In the genomic region with DNA sequence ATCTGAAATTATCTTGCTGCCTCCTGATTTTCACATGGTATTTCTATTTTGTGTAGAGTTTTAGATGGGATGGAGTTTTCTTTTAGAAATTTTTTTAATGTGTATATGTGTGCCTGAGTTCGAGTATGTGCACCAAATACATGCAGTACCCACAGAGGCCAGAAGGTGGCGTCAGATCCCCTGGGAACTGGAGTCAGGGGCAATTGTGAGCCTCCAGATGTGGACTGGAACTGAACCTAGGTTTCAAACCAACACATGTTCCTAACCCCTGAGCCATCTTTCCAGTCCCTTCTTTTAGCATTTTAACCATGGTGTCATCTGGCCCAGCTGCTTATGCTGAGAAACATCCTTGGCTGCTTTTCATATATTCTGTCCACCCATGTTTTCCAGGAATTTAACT, we compare ENCODE assay signal across 21 mouse cellular contexts.
DNase-seq lines count a peak whose midpoint lies in the region; ATAC-seq and TF ChIP-seq lines count a peak whose summit lies in the region.
"Had no signal": no experiment of that assay in that cellular context is flagged by ENCODE, and none has a peak within 500 bp of the region (broad histone marks: within the 10 kb centered on the region; RNA-seq: fewer than 3 reads in every experiment).

No protein-coding gene starts in this region.

- no peak overlapping the region for H3K27ac ChIP-seq in liver, adult 2 months (replicated peaks; ENCODE audit: insufficient read depth, low read depth, low read length)
- H3K27ac ChIP-seq in liver, embryonic 12.5 days = no peak overlapping the region
- H3K27ac ChIP-seq in ES-Bruce4 (ENCODE audit: insufficient read depth, low read length) = no peak overlapping the region
- H3K27ac ChIP-seq in MEL (ENCODE audit: control insufficient read depth, low read depth, low read length) = no peak overlapping the region
- no peak overlapping the region for H3K27ac ChIP-seq in small intestine, adult 2 months (ENCODE audit: insufficient read depth, low read depth, low read length)
- H3K27ac ChIP-seq: liver, embryonic 15.5 days; macrophage; midbrain, embryonic 13.5 days had no signal

- no peak for DNase-seq in liver, adult 2 months (ENCODE audit: extremely low read depth, low read depth, low spot score)
- no peak for DNase-seq in MEL (ENCODE audit: low read depth, low spot score)
- DNase-seq in urinary bladder, postnatal 4 days (ENCODE audit: low spot score in 2 of 2) = no peak
- DNase-seq: adrenal gland, adult 8-10 months; cerebellum, postnatal 14 days; gastrocnemius, postnatal 10 days; heart, postnatal 4 days; kidney, postnatal 14 days; right cerebral cortex, postnatal 14 days; thymus, adult 2 months had no signal

- no peaks in the 10 kb centered on the region for H3K4me1 ChIP-seq in liver, adult 2 months (ENCODE audit: control insufficient read depth, insufficient read depth, low read length)
- no peaks in the 10 kb centered on the region for H3K4me1 ChIP-seq in liver, embryonic 12.5 days
- H3K4me1 ChIP-seq in ES-Bruce4 (ENCODE audit: control insufficient read depth, insufficient read depth, low read length) (peaks cover 5% of the 10 kb centered on the region), MEL (ENCODE audit: control insufficient read depth in 1 of 2, insufficient read depth in 2 of 2, low read length in 2 of 2) (no peaks in the 10 kb centered on the region)
- H3K4me1 ChIP-seq in small intestine, adult 2 months (ENCODE audit: control insufficient read depth, insufficient read depth, insufficient read length, low read length) = no peaks in the 10 kb centered on the region
- H3K4me1 ChIP-seq: liver, embryonic 15.5 days; midbrain, embryonic 13.5 days had no signal

- TF ChIP-seq EP300 in ES-Bruce4 (IDR thresholded peaks at IDR 0.05; ENCODE audit: insufficient read depth, low read depth, low read length) (no peak), MEL (IDR thresholded peaks at IDR 0.05; ENCODE audit: low read depth in 1 of 2, low read length in 2 of 2) (no peak)

- no peak overlapping the region for H3K4me3 ChIP-seq in liver, adult 2 months (ENCODE audit: insufficient read depth, low read depth, low read length)
- H3K4me3 ChIP-seq in liver, embryonic 12.5 days = no peak overlapping the region
- H3K4me3 ChIP-seq in ES-Bruce4 (ENCODE audit: low read depth, low read length) (no peak overlapping the region), MEL (ENCODE audit: control insufficient read depth in 1 of 2, insufficient read depth in 1 of 2, low read depth in 2 of 2, low read length in 2 of 2) (no peak overlapping the region)
- H3K4me3 ChIP-seq in small intestine, adult 2 months (ENCODE audit: low read depth, low read length) = no peak overlapping the region
- H3K4me3 ChIP-seq: liver, embryonic 15.5 days; midbrain, embryonic 13.5 days had no signal

- ATAC-seq in liver, embryonic 12.5 days = no peak
- ATAC-seq in monocyte, adult 5-6 weeks (replicated peaks; ENCODE audit: insufficient number of reproducible peaks, low FRiP score, low TSS enrichment, poor library complexity, severe bottlenecking) = no peak
- ATAC-seq: CD4-positive, CD25-positive, alpha-beta regulatory T cell, adult 4 months; forebrain, embryonic 16.5 days; intestine, embryonic 16.5 days; midbrain, embryonic 13.5 days had no signal

- 66% methylated on average over 2 of the region's 2 CpGs for WGBS in liver, adult 2 months
- WGBS in liver, embryonic 12.5 days (ENCODE audit: insufficient replicate concordance) = 50% methylated on average over 2 of the region's 2 CpGs
- WGBS in small intestine, adult 2 months = 69% methylated on average over 2 of the region's 2 CpGs

- TF ChIP-seq RAD21 in MEL (IDR thresholded peaks at IDR 0.05; ENCODE audit: low read depth, low read length) = no peak; the same call in 1 of the 2 replicates

- H3K27me3 ChIP-seq in liver, adult 2 months (ENCODE audit: control insufficient read depth, insufficient read depth, low read length) = no peaks in the 10 kb centered on the region
- H3K27me3 ChIP-seq in liver, embryonic 12.5 days (replicated peaks) = no peaks in the 10 kb centered on the region
- H3K27me3 ChIP-seq in ES-Bruce4 (ENCODE audit: control insufficient read depth, insufficient read depth, low read length, poor library complexity, severe bottlenecking) = no peaks in the 10 kb centered on the region
- no peaks in the 10 kb centered on the region for H3K27me3 ChIP-seq in MEL (ENCODE audit: control insufficient read depth in 1 of 2, insufficient read depth in 2 of 2, low read length in 2 of 2)
- no peaks in the 10 kb centered on the region for H3K27me3 ChIP-seq in small intestine, adult 2 months (ENCODE audit: control insufficient read depth, insufficient read depth, low read length)
- H3K27me3 ChIP-seq: liver, embryonic 15.5 days had no signal

- H3K4me2 ChIP-seq in liver, embryonic 12.5 days = no peak overlapping the region
- H3K4me2 ChIP-seq: heart, embryonic 11.5 days; liver, embryonic 15.5 days; midbrain, embryonic 13.5 days had no signal

- no peaks in the 10 kb centered on the region for H3K9me3 ChIP-seq in liver, embryonic 12.5 days (replicated peaks)
- no peaks in the 10 kb centered on the region for H3K9me3 ChIP-seq in ES-Bruce4 (replicated peaks; ENCODE audit: control insufficient read depth, insufficient read depth, low read length, poor library complexity, severe bottlenecking)
- no peaks in the 10 kb centered on the region for H3K9me3 ChIP-seq in MEL (replicated peaks; ENCODE audit: insufficient read depth, low read length)
- H3K9me3 ChIP-seq: liver, embryonic 15.5 days had no signal

- no peak for TF ChIP-seq POLR2A in liver, adult 2 months (IDR thresholded peaks at IDR 0.05; ENCODE audit: extremely low read depth, insufficient read depth, low read length)
- TF ChIP-seq POLR2A in ES-Bruce4 (IDR thresholded peaks at IDR 0.05; ENCODE audit: insufficient read depth, low read length) = no peak
- TF ChIP-seq POLR2A in MEL (IDR thresholded peaks at IDR 0.05; ENCODE audit: control insufficient read depth in 1 of 2, insufficient read depth in 1 of 2, low read depth in 1 of 2, low read length in 2 of 2, poor library complexity in 1 of 2) = no peak
- no peak for TF ChIP-seq POLR2A in small intestine, adult 2 months (IDR thresholded peaks at IDR 0.05; ENCODE audit: low read depth, low read length)

- H3K9ac ChIP-seq in liver, adult 2 months (ENCODE audit: low read depth, low read length) = no peak overlapping the region
- H3K9ac ChIP-seq in liver, embryonic 12.5 days = no peak overlapping the region
- H3K9ac ChIP-seq in ES-Bruce4 (ENCODE audit: low read depth, poor library complexity, severe bottlenecking) (no peak overlapping the region), MEL (ENCODE audit: control insufficient read depth, low read depth, low read length, poor library complexity, severe bottlenecking) (no peak overlapping the region)
- H3K9ac ChIP-seq: liver, embryonic 15.5 days; midbrain, embryonic 13.5 days had no signal

- TF ChIP-seq CTCF in liver, adult 2 months (IDR thresholded peaks at IDR 0.05; ENCODE audit: low read depth, low read length) = peak; percentile 39
- TF ChIP-seq CTCF in ES-Bruce4 (IDR thresholded peaks at IDR 0.05; ENCODE audit: low read depth, low read length) = peak; percentile 58
- peak in 2 of 3 experiments; percentile 5 to 13; a peak in 2 of 6 replicates for TF ChIP-seq CTCF in MEL (IDR thresholded peaks at IDR 0.05 in 2 of 3, conservative IDR thresholded peaks at IDR 0.05 in 1 of 3; ENCODE audit: control insufficient read depth in 1 of 3, insufficient read depth in 1 of 3, low read depth in 2 of 3, low read length in 3 of 3, poor library complexity in 1 of 3, severe bottlenecking in 1 of 3)
- TF ChIP-seq CTCF in small intestine, adult 2 months (IDR thresholded peaks at IDR 0.05; ENCODE audit: extremely low read depth, insufficient read length, insufficient replicate concordance, low read depth, low read length) = peak; percentile 49; the same call in 1 of the 2 replicates

- H3K36me3 ChIP-seq in liver, adult 2 months (ENCODE audit: control insufficient read depth, insufficient read depth, low read length) = no peaks in the 10 kb centered on the region
- H3K36me3 ChIP-seq in liver, embryonic 12.5 days = no peaks in the 10 kb centered on the region
- H3K36me3 ChIP-seq in ES-Bruce4 (ENCODE audit: control insufficient read depth, insufficient read depth, low read length, poor library complexity, severe bottlenecking) = no peaks in the 10 kb centered on the region
- H3K36me3 ChIP-seq in MEL (ENCODE audit: control insufficient read depth in 1 of 2, insufficient read depth in 2 of 2, low read length in 2 of 2) = no peaks in the 10 kb centered on the region
- H3K36me3 ChIP-seq in small intestine, adult 2 months (ENCODE audit: control insufficient read depth, insufficient read depth, low read length) = no peaks in the 10 kb centered on the region
- H3K36me3 ChIP-seq: liver, embryonic 15.5 days; midbrain, embryonic 13.5 days had no signal

- no peaks in the 10 kb centered on the region for H3K79me2 ChIP-seq in liver, adult 2 months (ENCODE audit: control insufficient read depth, insufficient read depth, low read length)
- H3K79me2 ChIP-seq in MEL (ENCODE audit: control insufficient read depth, insufficient read depth, low read length, poor library complexity) = no peaks in the 10 kb centered on the region

TF ChIP-seq in MEL, 35 proteins besides CTCF, POLR2A, EP300 and RAD21:
- TF ChIP-seq GABPA (IDR thresholded peaks at IDR 0.05; ENCODE audit: low read depth, low read length) = no peak
- TF ChIP-seq NRF1 (IDR thresholded peaks at IDR 0.05; ENCODE audit: insufficient read depth, low read depth, low read length, poor library complexity, severe bottlenecking) = no peak
- no peak for TF ChIP-seq NELFE (IDR thresholded peaks at IDR 0.05; ENCODE audit: low read depth, low read length)
- TF ChIP-seq BHLHE40 (IDR thresholded peaks at IDR 0.05; ENCODE audit: borderline replicate concordance, low read depth, low read length) = no peak
- TF ChIP-seq ZC3H11A (IDR thresholded peaks at IDR 0.05; ENCODE audit: low read depth, low read length) = no peak
- TF ChIP-seq USF2 (IDR thresholded peaks at IDR 0.05; ENCODE audit: borderline replicate concordance in 1 of 2, insufficient read depth in 1 of 2, low read depth in 1 of 2, low read length in 2 of 2) = no peak
- TF ChIP-seq MXI1 (IDR thresholded peaks at IDR 0.05; ENCODE audit: low read depth, low read length) = no peak
- no peak for TF ChIP-seq ZMIZ1 (IDR thresholded peaks at IDR 0.05; ENCODE audit: low read depth, low read length)
